Mouse (Mus musculus): ENCODE measurements around the gene Igf2bp1.

Gene Igf2bp1

DNA sequence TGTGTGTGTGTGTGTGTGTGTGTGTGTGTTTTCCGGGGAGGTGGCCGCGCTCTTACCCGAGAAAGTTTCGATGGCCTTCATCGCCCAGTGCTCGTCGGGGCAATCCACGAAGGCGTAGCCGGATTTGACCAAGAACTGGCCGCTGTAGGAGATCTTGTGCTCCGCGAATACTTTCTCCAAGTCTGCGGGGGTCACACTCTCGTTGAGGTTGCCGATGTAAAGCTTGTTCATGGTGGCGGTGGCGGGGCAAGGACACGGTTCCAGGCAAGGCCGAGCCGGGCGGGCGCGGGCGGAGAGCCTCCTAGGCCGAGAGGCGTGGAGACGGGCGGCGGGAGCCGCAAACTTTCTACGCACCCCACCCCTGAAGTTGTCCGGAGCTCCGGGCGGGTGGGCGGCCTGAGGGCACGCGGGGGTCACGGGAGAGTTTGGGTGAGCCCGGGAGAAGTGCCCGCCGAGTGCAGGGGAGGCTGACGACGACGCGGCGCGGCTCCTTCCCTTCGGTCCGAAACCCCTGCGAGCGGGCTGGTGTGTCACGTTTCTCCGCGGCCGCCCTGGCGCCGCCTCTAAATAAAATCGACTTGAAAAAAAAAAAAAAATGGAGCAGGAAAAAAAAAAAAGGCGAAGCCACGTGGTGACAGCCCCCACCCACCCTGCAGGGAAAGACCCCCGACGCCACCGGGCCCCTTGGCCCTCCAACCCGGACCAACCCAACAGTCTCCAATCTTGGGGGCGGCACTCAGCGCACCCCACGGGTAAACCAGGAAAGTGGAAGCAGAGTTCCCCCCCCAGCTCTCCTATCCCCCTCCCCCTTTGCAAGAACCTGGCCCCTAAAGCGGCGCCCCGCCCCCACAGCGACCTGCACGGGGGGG, at the start of gene Igf2bp1:
Gene Igf2bp1 (minus strand): TSS at position 538 of the 869 bp plus-strand sequence.
- DNase-seq, result no peak

- no peak for DNase-seq
These were observed 45.1 kb upstream of the Igf2bp1 start for GRCm38 (mm10) chr11:96050854-96051253.

GRCm38 (mm10) chr11:96049939-96050338, 44.2 kb upstream of the Igf2bp1 start:
- DNase-seq, result no peak

DNA sequence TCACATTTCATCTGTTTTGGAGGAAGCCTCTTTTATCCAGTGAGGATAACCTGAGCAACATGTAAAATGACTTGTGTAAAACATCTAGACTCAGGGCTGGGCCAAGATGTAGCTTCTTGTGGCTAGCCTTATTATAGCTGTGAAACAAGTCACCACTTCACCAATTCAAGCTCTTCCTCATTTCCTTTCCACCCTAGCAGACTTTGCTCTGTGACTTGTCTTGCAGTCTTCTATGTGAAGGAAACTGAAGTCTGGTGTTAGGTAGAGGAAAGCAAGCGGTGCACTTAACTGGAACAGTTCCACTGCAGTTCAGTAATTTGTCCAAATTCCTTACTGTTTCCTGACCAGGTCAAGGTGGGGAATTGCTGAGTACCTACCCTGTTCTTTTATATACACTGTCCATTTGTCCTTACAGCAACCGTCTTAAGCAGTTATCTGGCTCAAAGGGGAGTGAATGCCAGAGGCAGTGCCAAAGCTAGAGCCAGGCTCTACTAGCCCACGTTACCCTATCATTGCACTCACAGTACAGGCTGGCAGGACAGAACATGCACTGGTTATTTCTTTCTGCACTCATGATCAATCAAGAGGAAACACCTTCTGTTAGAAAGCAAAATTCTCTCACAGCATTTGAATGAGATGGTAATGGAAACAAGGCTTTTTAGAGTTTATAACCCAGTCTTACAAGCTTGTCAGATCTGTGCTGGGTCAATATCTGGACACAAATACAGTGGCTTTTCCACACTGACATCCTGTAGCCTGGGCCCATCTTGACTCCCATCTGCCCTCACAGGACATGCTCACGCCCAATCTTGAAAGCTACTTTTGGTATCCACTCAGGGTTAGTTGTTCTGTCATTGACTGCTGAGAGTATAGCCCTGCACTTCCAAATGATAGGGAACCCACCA, 42.0 kb upstream of the Igf2bp1 start:
- no peak for DNase-seq

DNA sequence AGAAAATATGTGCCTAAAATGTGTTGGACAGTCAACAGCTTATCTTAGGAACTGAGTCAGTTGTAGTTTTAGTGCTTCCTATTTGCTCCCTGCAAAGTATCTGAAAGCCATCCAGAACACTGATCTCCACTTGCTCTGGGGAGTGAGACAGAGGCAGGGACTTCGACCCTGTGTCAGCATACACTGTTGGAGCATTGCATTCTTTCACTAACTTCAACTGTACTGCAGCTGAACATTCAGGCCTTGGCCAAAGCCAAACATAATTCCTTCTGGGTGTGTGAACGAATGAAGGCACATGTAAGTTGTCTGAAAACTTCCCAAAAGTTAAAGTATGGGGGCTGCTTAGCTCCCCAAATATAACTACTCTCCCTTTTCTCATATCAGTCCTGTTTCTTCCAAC, 41.1 kb upstream of the Igf2bp1 start:
- no peak for DNase-seq

DNA sequence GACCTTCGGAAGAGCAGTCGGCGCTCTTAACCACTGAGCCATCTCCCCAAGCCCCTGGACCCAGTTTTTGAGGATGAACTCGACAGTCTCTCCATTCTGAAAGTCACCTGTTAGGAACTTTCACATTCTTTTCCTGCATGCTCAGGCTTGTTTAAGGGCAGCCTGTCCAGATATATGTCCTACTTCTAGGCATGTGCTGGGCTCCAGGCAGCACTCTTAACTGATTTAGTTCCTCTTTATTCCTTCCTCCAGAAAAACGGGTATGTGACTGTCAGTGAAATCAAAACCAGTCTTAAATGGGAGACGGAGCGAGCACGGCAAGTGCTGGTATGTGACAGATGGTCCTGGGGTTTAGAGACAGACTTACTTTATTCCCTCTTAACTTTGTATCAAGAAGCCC, 40.3 kb upstream of the Igf2bp1 start:
- DNase-seq, result no peak

GRCm38 (mm10) chr11:96044803-96045567, 39.2 kb upstream of the Igf2bp1 start:
- no peak for DNase-seq

DNA sequence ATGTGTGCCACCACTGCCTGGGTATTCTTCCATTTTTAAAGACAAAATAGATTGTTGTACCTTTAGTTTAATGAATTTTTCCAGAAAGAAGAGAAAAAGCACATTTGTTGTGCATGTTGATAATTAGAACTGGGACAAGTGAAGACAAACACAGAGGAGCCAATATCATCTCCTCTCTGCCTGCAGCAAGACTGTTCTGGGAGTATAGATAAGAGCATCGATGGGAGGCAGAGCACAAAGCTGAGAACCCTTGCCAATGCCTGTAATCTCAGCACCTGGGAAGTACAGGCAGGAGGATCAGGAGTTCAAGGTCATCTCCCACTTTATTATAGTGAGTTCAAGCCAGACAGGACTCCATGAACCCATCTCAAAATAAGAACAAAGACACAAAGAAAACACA, 32.8 kb upstream of the Igf2bp1 start:
- DNase-seq, result no peak

GRCm38 (mm10) chr11:96037499-96037898, 31.8 kb upstream of the Igf2bp1 start:
- DNase-seq, result no peak

- peak in 1 of 2 experiments; percentile 42 for DNase-seq
These were observed 29.4 kb upstream of the Igf2bp1 start for GRCm38 (mm10) chr11:96035133-96035532.

- peak; percentile 94 to 96 for DNase-seq
These were observed 28.9 kb upstream of the Igf2bp1 start, which contains the start of gene Snf8 for GRCm38 (mm10) chr11:96034596-96035052. Snf8 (plus strand) TSS chr11:96034885.

DNA sequence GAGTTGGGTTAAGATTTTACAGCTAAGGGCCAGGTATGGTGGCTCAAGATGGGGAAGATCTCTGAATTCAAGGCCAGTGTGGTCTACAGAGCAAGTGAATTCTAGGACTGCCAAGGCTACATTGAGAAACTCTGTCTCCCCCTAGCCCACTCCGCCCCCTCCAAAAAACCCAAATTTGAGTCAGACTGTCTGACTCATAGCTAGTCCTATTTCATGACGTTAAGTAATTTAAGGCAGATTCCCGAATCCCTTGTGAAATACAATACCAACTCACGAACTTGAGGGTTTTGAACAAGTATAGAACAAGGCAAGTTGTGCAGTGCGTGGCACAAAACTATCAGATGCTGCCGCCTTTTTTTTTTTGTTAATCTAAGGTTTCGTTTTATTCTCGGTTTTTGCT, 28.4 kb upstream of the Igf2bp1 start:
- DNase-seq, result no peak

- no peak for DNase-seq
These were observed 27.5 kb upstream of the Igf2bp1 start for GRCm38 (mm10) chr11:96033264-96033663.

DNA sequence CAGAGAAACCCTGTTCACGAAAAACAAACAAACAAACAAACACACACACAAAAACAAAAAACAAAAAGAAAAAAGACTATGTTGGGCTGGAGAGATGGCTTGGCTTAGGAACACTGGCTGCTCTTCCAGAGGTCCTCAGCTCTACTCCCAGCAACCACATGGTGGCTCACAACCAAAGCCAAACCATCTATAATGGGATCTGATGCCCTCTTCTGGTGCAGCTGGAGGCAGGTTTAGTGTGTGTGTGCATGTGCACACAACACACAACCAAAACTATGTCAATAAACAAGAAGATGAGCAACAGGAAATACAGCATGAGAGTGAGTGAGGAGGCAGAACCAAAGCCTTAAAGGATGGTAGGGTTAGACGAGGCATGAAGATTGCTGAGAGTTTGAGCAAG, 26.0 kb upstream of the Igf2bp1 start:
- DNase-seq, result no peak

GRCm38 (mm10) chr11:96030571-96030970, 24.8 kb upstream of the Igf2bp1 start:
- DNase-seq, result no peak

- no peak for DNase-seq
These were observed 22.4 kb upstream of the Igf2bp1 start for GRCm38 (mm10) chr11:96028130-96028529.

- no peak for DNase-seq
These were observed 14.9 kb upstream of the Igf2bp1 start for GRCm38 (mm10) chr11:96020622-96021021.

GRCm38 (mm10) chr11:96017941-96018351, 12.2 kb upstream of the Igf2bp1 start:
- no peak for DNase-seq

DNA sequence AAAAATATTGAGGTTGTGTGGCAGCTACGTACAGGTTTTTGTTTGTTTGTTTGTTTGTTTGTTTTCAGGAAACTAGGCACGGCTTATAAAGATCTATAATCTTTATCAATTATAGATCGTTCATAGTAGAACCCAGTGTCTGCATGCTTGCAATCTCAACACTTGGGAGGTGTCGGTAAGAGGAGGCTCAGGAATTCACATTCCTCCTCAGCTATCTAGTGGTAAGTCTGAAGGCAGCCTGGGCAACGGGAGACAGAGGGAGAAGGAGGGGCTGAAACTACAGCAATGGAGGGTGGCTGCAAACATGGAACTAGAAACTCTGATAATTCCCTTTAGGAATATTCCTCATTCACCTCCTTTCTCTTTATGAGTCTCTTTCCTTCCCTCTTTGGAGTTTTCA, 9.7 kb upstream of the Igf2bp1 start:
- no peak for DNase-seq

DNA sequence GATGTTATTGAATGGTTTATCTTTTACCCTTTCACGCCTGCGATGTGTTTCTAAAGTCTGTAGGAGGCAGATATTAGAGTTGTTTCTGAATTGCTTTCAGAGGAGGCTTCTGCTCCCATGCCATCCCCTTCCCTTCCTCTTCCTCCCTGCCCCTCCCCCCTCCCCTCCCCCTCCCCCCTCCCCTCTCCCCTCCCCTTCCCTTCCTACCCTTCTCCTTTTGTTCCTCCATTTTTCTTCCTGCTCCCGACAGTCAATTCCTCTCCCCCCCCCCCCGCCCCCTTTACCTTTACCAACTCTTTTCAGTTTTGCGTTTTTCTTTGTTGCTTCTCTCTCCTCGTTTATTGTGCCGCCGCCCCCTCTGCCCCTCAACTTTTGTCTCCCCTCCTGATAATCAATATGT, 6.2 kb upstream of the Igf2bp1 start:
- no peak for DNase-seq

- no peak for DNase-seq
These were observed 3.1 kb upstream of the Igf2bp1 start for GRCm38 (mm10) chr11:96008827-96009226.

DNA sequence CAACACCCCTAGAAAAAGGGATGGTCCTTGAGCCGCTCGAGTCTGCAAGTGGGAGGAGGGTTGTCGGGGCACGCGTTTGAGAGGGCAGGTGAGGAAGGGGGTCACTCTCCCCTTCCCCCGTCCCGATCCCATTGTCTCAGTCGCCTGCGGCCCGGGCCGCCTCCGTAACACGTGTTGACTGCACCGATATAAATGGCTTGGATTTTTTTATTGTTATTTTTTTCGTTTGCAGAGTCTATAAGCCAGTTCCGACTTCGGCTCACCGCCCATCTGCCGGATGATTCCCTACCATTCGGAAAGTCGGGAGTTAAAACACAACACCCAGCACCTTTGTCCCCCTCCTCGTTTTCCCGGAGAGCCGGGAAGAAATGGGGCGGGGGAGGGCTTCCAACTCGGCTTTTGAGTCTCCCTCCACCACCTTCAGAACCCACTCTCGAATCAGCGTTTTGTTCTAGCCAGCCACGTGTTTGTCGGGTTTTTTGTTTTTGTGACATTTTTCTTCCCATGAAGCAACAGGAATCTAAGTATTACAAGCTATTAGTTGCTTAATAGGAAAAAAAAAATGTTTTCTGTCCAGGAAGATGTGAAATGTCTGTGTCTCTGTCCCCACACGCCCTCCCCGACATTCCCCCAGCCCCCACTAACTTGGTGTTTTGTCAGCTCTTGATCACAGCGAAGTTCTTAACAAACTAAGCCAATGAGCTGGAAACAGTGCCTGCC, 1.9 kb upstream of the Igf2bp1 start:
- peak in 1 of 2 experiments; percentile 10 for DNase-seq

Data from cerebellum, adult 18-20 months (tissue).